Mouse (Mus musculus): ENCODE results near the gene Krba1. TPM values are rescaled to one million over a fixed set of nuclear protein-coding genes. Genes with fewer than 3 reads are reported as not detected.

Krba1 gene
- total RNA-seq, 2 experiments from 2014 or later: 39.4 to 43.0 TPM

- DNase-seq (ENCODE audit: low spot score in 2 of 2): no peak
Observed at GRCm38 (mm10) chr6:48446896-48447295, 51.5 kb downstream of the Krba1 start.

GRCm38 (mm10) chr6:48447929-48448328, 52.5 kb downstream of the Krba1 start, which contains the start of gene Sspo:
Sspo (plus strand) TSS chr6:48448229.
- DNase-seq (ENCODE audit: low spot score in 2 of 2): no peak

GRCm38 (mm10) chr6:48448527-48448926, 53.1 kb downstream of the Krba1 start:
- DNase-seq (ENCODE audit: low spot score in 2 of 2): no peak

GRCm38 (mm10) chr6:48452151-48452550, 56.8 kb downstream of the Krba1 start:
- DNase-seq (ENCODE audit: low spot score in 2 of 2): no peak

- no peak for DNase-seq (ENCODE audit: low spot score in 2 of 2)
Observed at GRCm38 (mm10) chr6:48452771-48453170, 57.4 kb downstream of the Krba1 start.

GRCm38 (mm10) chr6:48464966-48465679, 69.7 kb downstream of the Krba1 start:
- no peak for DNase-seq (ENCODE audit: low spot score in 2 of 2)

GRCm38 (mm10) chr6:48466715-48467114, 71.3 kb downstream of the Krba1 start:
- DNase-seq (ENCODE audit: low spot score in 2 of 2): no peak

- no peak for DNase-seq (ENCODE audit: low spot score in 2 of 2)
Observed at GRCm38 (mm10) chr6:48467490-48467889, 72.1 kb downstream of the Krba1 start.

Small RNA genes within 50 kb of the gene (microRNA-seq; reads per million reads assigned to microRNA genes)
- 0 reads per million in 2 experiments for gene Gm24325

Other genes starting within 250 kb of the Krba1 start
- gene Zfp467, start 50.2 kb downstream of the Krba1 start, total RNA-seq (2021): 10 to 100 TPM; 19.0 to 20.0 TPM
- gene Sspo, start 52.6 kb downstream of the Krba1 start, total RNA-seq (2021): under 1 TPM; 0.44 to 0.57 TPM
- gene Atp6v0e2, start 142.0 kb downstream of the Krba1 start, total RNA-seq (2021): 100 to 1,000 TPM; 522 to 523 TPM
- gene Lrrc61, start 159.2 kb downstream of the Krba1 start, total RNA-seq (2021): 10 to 100 TPM; 29.2 to 30.2 TPM
- 10 to 100 TPM; 14.9 to 23.3 TPM for gene Rarres2, start 177.2 kb downstream of the Krba1 start, total RNA-seq (2021)
- gene Gm45021, start 194.0 kb downstream of the Krba1 start, total RNA-seq (2021): not detected
- gene Repin1, start 198.3 kb downstream of the Krba1 start, total RNA-seq (2021): 10 to 100 TPM; 29.3 to 38.4 TPM
- gene Gm44965, start 198.4 kb downstream of the Krba1 start, total RNA-seq (2021): not detected
- gene Zfp775, start 206.5 kb downstream of the Krba1 start, total RNA-seq (2021): 1 to 10 TPM; 6.4 to 6.5 TPM
- gene AI854703, start 231.2 kb downstream of the Krba1 start, total RNA-seq (2021): 10 to 100 TPM; 12.5 to 13.7 TPM

Measured in layer of hippocampus, postnatal 14 days (tissue).